Mouse (Mus musculus) spleen, adult 18-20 months (tissue): ENCODE measurements around the gene Dgcr2.

ENCODE experiments used
- DNase-seq, 2 experiments: peaks; one replicate each; pipeline ENCODE4 v3.0.0; 2022; ENCODE audit warnings: mixed read lengths in 2 of 2

Dgcr2 gene

DNA sequence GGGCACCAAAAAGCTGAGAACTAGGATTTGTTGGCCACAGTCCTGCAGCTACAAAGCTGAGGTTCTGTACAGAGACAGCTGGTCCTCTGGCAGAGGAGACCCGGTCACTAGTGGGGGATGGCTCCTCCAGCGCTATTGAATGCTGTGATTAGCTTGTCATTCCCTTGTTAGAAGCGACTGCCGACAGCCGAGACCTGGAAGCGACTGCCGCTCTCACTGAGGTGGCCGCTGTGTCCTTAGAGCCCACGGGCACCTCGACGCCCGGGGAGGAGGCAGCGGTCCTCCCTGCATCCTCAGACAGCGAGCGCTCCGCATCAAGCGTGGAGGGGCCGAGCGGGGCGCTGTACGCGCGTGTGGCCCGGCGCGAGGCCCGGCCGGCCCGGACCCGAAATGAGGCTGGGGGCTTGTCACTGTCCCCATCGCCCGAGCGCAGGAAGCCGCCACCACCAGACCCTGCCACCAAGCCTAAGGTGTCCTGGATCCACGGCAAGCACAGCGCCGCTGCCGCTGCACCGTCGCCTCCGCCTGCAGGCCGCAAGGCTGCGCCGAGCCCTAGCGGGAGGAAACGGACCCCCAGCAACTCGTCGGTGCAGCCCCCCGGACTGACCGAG, 91.7 kb downstream of the Dgcr2 start:
- DNase-seq, result no peak

- DNase-seq, result no peak
Measured at GRCm38 (mm10) chr16:17804982-17805381, 93.4 kb downstream of the Dgcr2 start.

DNA sequence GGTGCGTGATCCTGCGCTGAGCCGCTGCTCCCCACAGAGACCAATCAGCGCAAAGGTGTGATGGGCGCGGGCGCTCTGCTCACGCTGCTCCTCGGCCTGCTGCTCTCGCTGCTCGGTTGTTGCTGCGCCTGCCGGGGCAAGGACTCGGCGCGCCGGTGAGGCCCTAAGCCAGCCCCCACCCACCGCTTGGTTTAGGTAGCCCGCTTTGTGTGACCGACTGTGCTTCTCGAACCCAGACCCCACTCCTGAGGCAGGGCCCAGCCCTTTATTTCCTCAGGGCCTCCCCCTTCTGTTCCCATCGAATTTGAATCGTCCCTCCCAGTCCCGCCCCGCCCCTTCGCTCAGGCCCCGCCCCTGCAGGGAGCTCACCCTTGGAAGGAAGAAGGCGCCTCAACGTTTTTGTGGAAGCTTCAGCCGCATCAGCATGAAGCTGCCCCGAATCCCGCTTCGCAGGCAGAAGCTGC, 93.9 kb downstream of the Dgcr2 start:
- peak; percentile 11 to 35 for DNase-seq

DNA sequence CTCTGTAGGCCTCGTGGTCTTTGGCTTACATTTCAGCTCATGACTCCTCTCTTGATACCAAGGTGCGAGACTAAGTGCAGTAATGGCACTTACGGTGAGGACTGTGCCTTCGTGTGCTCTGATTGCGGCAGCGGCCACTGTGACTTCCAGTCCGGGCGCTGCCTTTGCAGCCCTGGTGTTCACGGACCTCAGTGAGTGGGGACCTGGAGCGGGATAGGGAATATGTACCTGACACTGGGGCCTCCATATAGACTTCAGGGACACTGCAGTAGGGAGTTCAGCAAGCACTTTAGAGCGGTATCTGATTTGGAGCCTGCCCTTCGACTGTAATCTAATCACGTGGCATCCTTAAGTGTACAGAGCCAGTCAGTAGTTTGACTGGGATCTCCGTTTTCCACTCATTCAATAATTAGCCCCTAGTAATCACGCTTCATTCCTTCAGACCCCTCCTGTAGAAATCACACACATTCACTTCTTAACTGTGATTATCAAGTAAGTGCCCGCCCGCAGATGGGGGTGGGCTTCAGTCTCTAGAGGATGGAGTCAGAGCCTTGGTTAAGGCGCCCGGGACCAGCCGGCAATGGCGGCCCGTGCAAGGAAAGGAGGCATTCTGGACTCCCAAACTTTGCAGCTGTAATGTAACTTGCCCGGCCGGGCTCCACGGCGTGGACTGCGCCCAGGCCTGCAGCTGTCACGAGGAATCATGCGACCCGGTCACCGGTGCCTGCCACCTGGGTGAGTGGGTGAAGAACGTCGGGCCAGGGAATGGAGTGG, 94.5 kb downstream of the Dgcr2 start:
- DNase-seq, result no peak

GRCm38 (mm10) chr16:17802839-17803674, 95.3 kb downstream of the Dgcr2 start:
- peak in 1 of 2 experiments; percentile 20 for DNase-seq

- DNase-seq, result no peak
Measured at GRCm38 (mm10) chr16:17802456-17802838, 95.9 kb downstream of the Dgcr2 start.

DNA sequence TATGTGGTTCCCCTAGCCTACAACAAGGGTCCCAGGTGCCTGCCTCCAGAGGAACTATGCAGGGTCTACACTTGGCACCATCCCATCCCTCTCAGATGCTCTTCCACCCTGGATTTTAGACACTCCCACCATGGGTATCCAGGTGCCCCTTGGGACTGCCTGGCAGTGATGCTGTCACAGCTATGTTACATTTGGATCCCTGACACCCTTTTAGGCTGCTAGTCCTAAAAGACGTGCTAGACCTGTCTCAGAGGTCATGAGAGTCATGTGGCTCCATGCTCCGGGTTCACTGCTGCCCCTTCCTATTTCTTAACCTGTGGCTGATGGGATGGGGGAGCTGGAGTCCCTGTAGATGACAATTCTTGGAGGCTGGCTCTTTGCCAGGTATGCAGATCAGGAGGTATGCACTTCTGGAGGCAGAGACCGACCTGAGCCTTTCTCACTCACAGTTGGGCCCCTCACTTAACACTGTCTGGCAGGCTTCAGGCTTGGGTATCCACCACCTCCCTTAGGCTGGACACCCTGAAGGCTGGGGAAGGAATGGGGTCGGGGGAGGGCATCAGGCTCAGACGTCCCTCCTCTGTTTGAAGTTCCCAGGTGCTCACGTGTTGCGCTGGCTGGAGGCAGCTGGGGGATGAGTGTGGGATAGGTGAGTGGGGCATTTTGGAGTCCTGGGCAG, 96.4 kb downstream of the Dgcr2 start:
- no peak for DNase-seq

DNA sequence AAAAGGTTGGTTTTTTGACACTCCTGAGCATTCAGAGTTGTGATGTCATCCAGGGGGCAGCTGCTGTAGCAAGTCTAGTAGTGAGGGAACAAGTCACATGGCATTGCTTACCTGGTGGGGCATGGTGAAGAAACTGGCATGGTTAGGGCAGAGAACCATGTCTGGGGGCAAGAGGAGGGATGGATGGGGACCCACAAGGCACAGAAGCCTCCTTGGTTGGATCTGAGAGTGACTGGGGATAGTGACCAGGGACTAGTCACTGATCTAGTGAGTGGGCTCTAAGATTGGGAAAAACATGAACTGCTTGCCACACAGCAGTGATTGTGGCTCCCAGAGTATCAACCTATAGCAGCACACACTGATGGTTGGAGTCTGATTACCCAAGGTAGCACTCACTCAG, 98.8 kb downstream of the Dgcr2 start:
- DNase-seq, result no peak

- DNase-seq, result no peak
Measured at GRCm38 (mm10) chr16:17798321-17799180, 99.8 kb downstream of the Dgcr2 start.

DNA sequence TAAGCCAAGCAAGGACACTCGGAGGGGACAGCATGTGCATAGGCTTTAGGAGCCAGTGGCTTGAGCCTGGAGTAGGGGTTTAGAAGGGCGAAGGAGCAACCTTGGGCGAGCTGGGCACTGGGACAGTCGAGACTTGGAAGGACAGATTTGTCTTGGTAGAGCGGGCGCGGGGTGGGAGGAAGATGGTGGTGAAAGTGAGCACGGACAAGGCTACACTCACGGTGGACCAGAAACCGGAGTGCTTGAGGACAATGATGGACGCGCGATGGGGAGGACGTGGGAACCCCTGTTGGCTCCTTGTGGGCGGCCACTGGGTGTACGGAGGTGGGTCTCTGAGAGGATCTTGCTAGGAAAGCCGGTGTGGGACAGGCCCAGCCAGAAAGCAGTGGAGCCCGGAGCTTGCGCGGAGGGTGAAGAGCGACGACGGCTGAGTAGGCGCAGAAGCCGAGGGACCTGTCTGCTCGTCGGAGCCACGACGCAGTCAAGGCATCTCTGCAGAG, 100.5 kb downstream of the Dgcr2 start:
- no peak for DNase-seq

DNA sequence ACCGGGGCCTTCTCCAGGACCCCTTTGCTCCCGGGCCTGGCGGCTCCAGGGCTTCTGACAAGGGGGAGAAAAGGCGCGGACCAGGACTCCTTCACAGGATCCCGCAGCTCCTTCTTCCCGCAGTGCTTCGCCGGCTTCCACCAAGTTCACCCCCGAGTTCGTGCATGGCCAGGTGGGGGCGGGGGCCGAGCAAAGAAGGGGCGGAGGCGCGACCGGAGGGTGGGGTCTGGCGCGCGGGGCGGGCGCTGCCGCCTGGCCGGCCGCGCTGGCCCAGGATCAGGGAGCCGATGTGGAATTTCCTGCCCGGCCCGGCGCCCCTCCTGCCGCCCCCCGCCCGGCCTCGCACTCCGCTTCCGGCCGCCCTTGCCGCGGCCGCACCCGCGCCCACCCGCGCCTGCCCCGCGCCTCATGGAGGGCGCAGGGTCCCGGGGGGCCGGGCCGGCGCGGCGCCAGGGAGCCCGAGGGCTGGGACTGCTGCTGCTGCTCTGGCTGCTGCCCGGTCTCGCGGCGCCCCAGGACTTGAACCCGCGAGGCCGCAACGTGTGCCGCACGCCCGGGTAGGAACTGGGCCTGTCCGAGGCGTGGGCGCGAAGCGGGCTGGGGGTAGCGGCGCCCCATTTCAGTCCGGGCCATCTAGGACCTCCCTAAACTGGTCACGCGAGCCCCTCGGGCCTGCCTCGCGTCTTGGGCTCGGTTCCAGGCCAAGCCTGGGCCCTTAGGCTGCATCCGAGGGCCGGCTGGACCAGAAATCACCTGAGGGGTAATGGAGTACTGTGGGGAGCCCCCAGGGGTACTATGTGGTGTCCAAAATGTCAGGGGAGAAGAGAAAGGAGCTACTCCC, 101.2 kb downstream of the Dgcr2 start, which contains the start of gene Scarf2:
TSS of gene Scarf2 (plus strand) at position 312 of the 841 bp plus-strand sequence.
- DNase-seq, result no peak

- DNase-seq, result no peak
Measured at GRCm38 (mm10) chr16:17796519-17796918, 101.8 kb downstream of the Dgcr2 start.

DNA sequence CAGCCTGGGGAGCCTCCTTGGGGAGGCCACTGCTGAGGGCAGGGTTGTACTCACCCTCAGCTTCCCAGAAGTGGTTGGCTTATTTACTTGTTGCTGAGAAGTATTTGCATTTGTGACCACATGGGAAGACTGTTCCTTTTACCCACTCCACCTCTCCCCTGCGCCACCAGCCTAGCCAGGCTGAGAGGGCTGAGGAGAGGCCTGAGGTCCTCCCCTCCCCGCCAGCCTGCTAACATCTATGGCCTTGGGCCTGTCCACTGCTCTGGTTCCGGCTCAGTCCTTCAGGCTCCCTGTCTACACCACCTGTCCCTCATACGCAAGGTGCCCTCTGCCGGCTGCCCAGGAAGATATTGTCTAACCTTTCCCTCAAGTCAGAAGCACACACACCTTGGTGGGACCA, 102.7 kb downstream of the Dgcr2 start:
- DNase-seq, result no peak

- DNase-seq, result no peak
Measured at GRCm38 (mm10) chr16:17794047-17794446, 104.3 kb downstream of the Dgcr2 start.

GRCm38 (mm10) chr16:17792728-17793127, 105.6 kb downstream of the Dgcr2 start:
- no peak for DNase-seq
